Mouse (Mus musculus) spleen, postnatal 14 days (tissue): ENCODE results near the gene D630003M21Rik.

ENCODE experiments used
- DNase-seq, 2 experiments: peaks; one replicate each; pipeline ENCODE4 v3.0.0; 2021 to 2022; ENCODE audit warnings: low spot score in 2 of 2

Gene D630003M21Rik

GRCm38 (mm10) chr2:158194945-158195640 lies 33.9 kb downstream of the D630003M21Rik start:
- no peak for DNase-seq

GRCm38 (mm10) chr2:158193611-158194336 lies 35.2 kb downstream of the D630003M21Rik start:
- no peak for DNase-seq

DNA sequence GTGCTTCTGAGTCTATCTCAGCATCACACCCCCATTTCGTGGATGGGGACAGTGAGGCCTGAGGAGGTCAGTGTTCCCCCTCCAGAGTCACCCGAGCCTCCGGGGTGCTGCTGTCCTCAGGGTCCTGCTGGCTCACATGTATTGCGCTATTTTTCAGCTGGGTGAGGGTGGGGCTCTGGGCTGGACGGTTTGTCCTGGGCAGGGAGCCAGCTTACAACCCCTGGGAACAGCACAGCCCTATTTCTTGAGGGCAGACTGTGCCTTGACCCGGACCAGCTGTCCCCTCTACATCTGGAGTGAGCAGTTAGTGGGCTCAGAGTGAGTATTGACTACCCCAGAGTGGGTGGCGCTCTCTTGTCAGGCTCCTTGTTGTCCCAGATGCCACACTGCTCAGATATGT lies 37.9 kb downstream of the D630003M21Rik start:
- DNase-seq = no peak

GRCm38 (mm10) chr2:158189451-158189850 lies 39.6 kb downstream of the D630003M21Rik start:
- DNase-seq = no peak

DNA sequence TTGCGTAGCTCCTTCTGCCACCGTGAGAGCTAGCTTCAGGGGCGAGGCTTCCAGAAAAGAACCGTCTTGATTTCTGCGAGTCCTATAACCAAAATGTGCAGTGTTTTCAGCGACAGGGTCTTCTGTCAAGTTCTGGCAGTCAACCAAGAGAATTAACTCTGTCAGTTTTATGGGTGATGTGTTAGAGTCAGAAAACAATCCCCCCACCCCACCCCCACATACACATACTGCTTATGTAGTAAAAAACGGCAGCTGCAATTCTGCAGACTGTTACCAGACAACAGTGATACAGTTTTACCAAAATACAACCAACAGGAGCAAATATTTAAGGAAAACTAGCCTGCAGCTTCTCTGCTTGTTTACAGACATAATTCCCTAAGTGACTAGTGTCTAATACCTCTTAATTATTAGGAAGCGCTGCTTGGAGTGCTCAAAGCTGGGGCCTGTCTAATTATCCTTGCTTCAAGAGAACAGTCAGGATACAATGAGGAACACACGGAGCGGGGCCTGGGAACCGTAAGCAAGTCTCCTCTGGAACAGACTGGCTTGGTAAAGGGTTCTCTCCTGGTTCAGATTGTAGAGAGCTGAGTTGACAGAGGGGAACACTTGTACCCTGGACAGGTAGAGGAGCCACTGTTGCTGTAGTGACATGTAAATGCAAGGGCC lies 42.7 kb downstream of the D630003M21Rik start:
- DNase-seq = no peak

DNA sequence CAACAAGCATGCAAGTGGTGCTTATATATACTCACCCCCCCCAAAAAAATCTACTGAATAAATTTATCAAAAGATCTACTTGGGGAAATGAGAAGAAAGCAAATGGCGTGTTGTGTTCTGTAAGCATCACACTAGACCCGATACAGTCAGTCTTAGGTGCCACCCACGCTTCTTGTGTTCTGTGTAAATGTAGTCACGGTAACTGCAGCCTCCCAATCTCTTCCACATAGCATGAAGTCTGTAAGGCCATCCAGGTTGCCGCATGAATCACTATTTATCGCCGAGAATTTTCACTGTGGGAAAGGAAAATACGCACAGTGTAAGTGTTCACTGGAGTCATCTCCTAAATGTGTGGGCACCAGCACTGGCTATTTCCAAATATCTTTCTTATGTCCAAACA lies 45.8 kb downstream of the D630003M21Rik start:
- DNase-seq = no peak

- DNase-seq = no peak
Measured at GRCm38 (mm10) chr2:158181932-158182331, 47.1 kb downstream of the D630003M21Rik start.

DNA sequence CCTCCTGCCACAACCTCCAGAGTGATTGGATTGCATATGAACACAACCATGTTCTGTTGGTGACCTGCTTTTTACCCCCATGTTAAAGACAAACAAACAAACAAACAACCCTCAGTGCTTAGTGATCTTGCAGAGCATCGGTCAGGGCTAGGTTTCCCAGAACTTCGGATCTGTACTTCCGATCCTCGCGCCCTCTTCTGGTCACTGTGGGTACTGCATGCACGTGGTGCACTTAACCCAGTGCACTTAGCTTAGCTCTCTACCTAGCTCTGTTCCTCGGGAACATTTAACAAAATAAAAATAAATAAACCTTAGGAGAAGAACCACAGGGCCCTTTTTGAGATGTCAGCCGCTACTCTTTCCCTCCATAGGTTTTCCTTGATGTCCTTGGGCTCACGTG lies 48.2 kb downstream of the D630003M21Rik start:
- DNase-seq = peak; percentile 40 to 71

GRCm38 (mm10) chr2:158179370-158180111 lies 49.5 kb downstream of the D630003M21Rik start:
- DNase-seq = no peak

DNA sequence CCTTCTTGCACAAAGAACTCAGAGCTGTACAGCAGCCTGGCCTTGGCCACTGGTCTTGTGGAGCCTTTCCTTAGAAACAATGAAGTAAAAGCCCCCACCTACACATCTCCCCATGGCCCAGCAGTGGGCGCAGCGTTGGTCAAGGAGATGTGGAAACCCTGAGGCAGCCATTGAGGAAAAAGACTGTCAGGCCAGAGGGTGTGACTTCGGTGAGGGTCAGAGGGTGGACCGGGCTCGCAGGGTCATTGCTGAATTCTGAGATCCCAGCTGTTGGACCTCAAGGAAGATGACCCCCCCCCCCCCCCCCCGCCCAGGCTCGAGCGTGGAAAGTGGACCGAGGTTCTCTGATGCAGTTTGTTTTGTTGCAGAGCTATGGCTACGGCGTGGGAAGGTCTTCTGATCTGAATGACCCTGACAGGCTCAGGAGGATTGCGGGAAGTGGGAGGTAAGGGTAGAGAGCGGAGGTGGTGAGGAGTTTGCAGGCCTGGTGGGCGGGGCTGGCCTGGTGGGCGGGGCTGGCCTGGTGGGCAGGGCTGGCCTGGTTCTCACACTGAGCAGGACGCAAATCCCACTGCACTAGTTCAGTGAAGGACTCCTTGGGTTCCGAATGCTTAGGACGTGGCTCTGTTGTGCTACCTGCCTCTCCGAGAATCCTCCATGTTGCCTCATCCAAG lies 50.2 kb downstream of the D630003M21Rik start:
- peak; percentile 49 to 66 for DNase-seq

DNA sequence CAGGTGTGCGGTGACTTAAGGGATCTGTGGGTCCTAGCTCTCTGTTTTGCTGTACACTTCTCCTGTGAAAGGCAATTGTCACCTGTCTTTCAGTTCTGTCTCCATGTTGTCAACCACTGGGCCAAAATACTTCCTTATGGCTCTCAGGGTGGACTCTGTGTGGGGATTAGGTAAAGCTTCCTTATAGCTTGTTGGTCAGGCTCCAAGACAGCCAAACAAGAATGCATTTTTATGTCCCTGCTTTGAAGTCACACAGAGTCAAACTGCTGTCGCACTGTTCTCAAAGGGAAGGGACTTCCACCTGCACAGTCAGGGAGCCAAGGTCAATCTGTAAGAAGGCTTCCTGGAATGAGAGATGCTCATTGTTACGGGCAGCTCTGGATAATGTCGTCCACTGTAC lies 50.9 kb downstream of the D630003M21Rik start:
- no peak for DNase-seq

DNA sequence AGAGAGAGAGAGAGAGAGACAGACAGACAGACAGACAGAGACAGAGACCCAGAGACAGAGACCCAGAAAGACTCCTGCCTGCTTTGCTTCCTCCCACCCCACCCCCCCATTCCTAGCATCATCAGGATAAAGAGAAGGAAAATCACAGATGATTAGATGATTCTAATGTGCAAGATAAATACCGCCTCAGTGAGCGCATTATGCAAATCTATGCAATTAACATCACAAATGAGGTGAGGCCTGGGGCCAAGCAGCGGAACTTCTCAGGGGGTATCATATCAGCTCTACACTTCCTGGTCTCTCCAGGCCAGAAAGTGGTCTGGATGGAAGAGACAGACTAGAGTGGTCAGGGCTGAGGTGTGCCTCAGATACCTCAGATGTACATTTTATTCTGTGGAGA lies 51.4 kb downstream of the D630003M21Rik start:
- no peak for DNase-seq

- DNase-seq = no peak
Measured at GRCm38 (mm10) chr2:158176763-158177162, 52.3 kb downstream of the D630003M21Rik start.

GRCm38 (mm10) chr2:158175433-158175832 lies 53.6 kb downstream of the D630003M21Rik start:
- no peak for DNase-seq

DNA sequence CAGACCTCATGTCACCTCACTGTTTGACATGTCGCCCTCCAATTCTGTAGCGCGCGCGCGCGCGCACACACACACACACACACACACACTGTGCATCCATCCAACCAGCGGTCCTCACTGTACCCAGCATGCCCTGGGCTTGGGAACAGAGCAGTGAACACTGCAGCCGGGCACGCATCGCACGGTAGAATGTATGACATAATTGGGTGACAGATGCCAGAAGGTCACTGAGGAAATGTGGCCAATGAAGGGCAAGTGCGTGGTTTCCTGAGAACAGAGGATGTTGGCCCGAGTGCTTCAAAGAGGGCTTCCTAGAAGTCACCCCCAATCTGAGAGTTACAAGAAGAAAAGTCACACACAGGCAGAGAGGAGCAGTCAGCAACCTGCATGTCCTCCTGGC lies 54.1 kb downstream of the D630003M21Rik start:
- DNase-seq = no peak

DNA sequence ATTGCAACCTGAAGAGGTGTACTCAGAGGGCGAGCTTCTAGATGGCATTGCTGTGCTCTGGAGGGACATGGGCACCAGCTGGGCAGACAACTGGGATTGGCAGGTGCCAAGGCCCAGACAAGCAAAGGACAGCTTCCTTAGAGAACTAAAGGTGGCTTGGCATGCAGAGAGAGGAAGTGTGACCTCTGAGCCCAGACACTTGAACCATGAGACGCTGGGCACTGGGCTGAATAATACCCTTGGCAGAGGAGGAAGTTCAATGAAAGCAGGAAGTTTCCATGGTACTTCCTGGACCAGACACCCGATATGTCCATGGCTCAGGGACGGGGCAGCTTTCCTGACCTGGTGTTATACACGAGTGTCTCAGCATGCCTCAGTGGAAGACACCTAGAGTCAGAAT lies 54.6 kb downstream of the D630003M21Rik start:
- DNase-seq = no peak

DNA sequence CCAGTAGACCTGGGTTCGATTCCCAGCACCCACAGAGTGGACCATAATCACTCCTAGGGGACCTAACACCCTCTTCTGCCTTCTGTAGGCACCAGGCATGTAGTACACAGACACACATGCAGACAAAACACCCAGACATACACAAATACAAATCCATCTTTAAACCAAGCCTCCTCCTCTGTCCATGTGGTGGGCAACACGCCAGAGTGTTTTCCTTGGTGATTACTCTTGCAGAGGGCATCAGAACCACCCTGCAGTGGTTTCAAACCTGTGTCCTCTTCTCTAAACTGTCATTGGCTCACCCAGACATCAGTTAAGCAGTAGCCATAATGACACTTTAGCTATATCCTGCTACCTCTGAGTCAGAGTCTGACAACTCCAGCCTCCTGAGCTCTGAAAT lies 58.6 kb downstream of the D630003M21Rik start:
- no peak for DNase-seq

GRCm38 (mm10) chr2:158169771-158170170 lies 59.3 kb downstream of the D630003M21Rik start:
- no peak for DNase-seq

DNA sequence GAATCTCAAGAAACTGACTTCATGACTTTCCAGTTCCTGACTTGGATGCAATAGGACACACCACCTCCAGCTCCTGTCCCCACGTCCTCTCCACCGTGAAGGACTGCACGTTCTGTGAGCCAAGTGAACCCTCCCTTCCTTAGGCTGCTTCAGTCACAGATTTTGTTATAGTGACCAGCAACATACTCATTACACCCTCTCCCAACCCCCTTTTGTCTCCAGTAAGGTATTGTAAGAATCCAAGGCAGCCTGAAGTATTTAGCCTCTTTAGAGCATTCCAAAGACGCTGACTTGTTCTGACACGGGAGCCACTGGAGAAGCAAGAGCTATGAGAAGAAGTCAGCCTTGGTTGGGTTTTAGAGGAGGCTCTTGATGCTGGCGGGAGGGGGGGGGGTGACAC lies 59.7 kb downstream of the D630003M21Rik start:
- no peak for DNase-seq

DNA sequence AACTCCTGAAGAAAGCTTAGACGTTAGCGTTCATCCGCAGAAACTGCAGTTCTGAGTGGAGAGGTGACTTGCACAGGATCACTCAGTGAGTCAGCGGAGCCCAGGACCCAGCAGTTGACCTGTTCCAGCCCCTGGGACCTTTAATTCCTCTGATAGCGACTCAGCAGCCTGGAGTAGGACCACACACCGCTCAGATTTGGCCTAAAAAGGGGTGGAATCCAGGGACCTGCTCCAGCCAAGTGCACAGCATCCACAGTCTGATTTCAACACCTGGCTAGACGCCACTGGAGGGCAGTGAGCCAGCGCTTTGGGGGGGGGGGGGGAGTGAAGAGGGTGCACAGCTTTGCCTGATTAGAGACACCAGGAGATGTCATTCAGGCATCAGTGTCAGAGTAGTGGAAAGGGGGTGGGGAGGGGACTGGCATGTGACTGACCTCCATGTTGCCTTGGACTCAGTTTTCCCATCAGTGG lies 60.2 kb downstream of the D630003M21Rik start:
- no peak for DNase-seq

GRCm38 (mm10) chr2:158167496-158168205 lies 61.4 kb downstream of the D630003M21Rik start:
- no peak for DNase-seq
